Mouse (Mus musculus) midbrain, embryonic 14.5 days (tissue): Measurements from ENCODE around the gene Nxn. TPM values are rescaled to one million over a fixed set of nuclear protein-coding genes. Genes with fewer than 3 reads are reported as not detected.

ENCODE experiments used
- ATAC-seq: fragments of 200-750 bp; cut with Nextera tagmentation; 2 replicates; pipeline ENCODE4 v1.8.0; 2017; ENCODE audit warnings: moderate number of reproducible peaks, moderate library complexity; ENCODE audit not compliant: low FRiP score, low TSS enrichment
- DNase-seq: peaks from one replicate; pipeline ENCODE4 v3.0.0-alpha.2; 2015
- H3K27ac ChIP-seq: fragments of 300-500 bp; sonication (generic); replicated peaks from 2 replicates; pipeline ENCODE4 v1.5.1; 2014; ENCODE audit warnings: mild to moderate bottlenecking, low read depth, low read length, moderate library complexity
- H3K27me3 ChIP-seq: fragments of 300-500 bp; sonication (generic); 2 replicates; pipeline ENCODE4 v1.6.1; 2014; ENCODE audit warnings: low read length, control low read depth, mixed read lengths; ENCODE audit not compliant: control insufficient read depth, insufficient read depth
- H3K36me3 ChIP-seq: fragments of 300-500 bp; sonication (generic); 2 replicates; pipeline ENCODE4 v1.6.1; 2014; ENCODE audit warnings: low read length, control low read depth; ENCODE audit not compliant: control insufficient read depth, insufficient read depth
- H3K4me1 ChIP-seq: fragments of 300-500 bp; sonication (generic); 2 replicates; pipeline ENCODE4 v1.6.1; 2014; ENCODE audit warnings: mild to moderate bottlenecking, antibody characterized with exemption, low read length, control low read depth; ENCODE audit not compliant: control insufficient read depth, insufficient read depth
- H3K4me2 ChIP-seq: fragments of 300-500 bp; sonication (generic); 2 replicates; pipeline ENCODE4 v1.6.1; 2014; ENCODE audit warnings: mild to moderate bottlenecking, low read length, moderate library complexity
- H3K4me3 ChIP-seq: fragments of 300-500 bp; sonication (generic); replicated peaks from 2 replicates; pipeline ENCODE4 v1.5.1; 2014; ENCODE audit warnings: low read depth, low read length
- H3K9ac ChIP-seq: fragments of 300-500 bp; sonication (generic); replicated peaks from 2 replicates; pipeline ENCODE4 v1.6.1; 2014; ENCODE audit warnings: mild to moderate bottlenecking, low read length, moderate library complexity
- H3K9me3 ChIP-seq: fragments of 300-500 bp; sonication (generic); 2 replicates; pipeline ENCODE4 v1.6.1; 2016; ENCODE audit warnings: low read length, control low read depth, mixed read lengths; ENCODE audit not compliant: control insufficient read depth
- WGBS: fragments of 180-500 bp; shearing (Covaris S2); extraction: QIAGEN DNeasy Blood & Tissue Kit; methylation state at CpG from one replicate; pipeline ENCODE4 v1.1.7; 2014; 5-methylcytosine and 5-hydroxymethylcytosine counted together
- polyA plus RNA-seq: library from polyadenylated mRNA; unstranded; fragments of >200 nt; fragmentation: Nextera tagmentation; extraction: Ambion mirVana; gene quantifications from 2 replicates; pipeline ENCODE4 v1.2.1, GENCODE M21; 2014

The Nxn gene
- polyA plus RNA-seq, 1 experiment from 2014 or later: 28.2 TPM

GRCm38 (mm10) chr11:76298457-76299000 lies 100.4 kb downstream of the Nxn start:
- 65% methylated on average over 9 of the region's 9 CpGs for WGBS
- no peak overlapping the region for H3K27ac ChIP-seq
- no peak overlapping the region for H3K4me3 ChIP-seq
- no peak for ATAC-seq
- no peaks in the 10 kb centered on the region for H3K9me3 ChIP-seq
- no peak overlapping the region for H3K4me2 ChIP-seq
- H3K27me3 ChIP-seq: no peaks in the 10 kb centered on the region
- DNase-seq: no peak
- H3K36me3 ChIP-seq: no peaks in the 10 kb centered on the region
- H3K9ac ChIP-seq: no peak overlapping the region
- peaks cover 22% of the 10 kb centered on the region; the same call in 1 of the 2 replicates for H3K4me1 ChIP-seq

DNA sequence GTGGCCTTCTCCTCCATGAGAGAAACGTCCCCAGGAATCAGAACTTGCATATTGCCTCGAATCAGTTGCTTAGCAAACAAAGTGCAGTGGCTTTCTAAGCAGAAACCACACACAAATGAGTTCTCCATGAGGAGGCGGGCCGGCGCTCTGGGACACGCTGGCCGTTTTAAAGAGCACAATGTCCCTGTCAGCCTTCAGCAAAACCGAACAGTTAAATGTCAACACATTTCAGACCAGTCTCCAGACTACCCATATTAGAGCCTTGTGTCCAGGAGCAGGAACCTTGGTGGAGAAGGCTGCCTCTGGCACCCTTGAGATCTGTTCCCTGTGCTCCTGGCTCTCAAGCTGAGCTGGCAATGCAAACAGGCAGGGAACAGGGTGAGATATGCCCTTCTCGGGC lies 101.7 kb downstream of the Nxn start:
- 56% methylated on average over 9 of the region's 9 CpGs for WGBS
- DNase-seq (no peak), ATAC-seq (no peak)
- Histone ChIP-seq H3K36me3 (no peaks in the 10 kb centered on the region), H3K27me3 (no peaks in the 10 kb centered on the region), H3K4me2 (no peak overlapping the region), H3K27ac (0 out of 2 replicates have a peak overlapping the region, but pooled peaks have one; percentile 20), H3K9ac (no peak overlapping the region), H3K4me3 (no peak overlapping the region), H3K4me1 (peaks cover 30% of the 10 kb centered on the region; the same call in 1 of the 2 replicates), H3K9me3 (no peaks in the 10 kb centered on the region)

DNA sequence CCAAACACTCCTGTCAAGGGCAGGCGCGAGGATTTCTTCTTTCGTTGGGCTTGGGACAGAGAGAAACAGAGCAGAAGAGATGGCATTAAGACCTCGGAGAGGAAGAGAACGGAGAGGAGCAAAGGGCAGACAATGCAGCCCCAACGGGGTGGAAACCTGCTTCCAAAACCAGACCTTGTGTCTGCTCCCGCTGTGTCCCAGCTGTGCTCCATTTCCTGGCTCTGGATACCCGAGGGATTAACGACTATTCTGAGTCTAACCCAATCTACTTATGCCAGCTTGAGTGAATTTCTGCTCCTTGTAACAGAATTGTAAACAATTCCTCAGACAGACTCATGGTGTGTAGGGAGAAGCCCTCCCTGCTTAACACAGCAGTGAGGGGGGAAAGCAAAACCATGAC lies 104.1 kb downstream of the Nxn start:
- H3K27me3 ChIP-seq: no peaks in the 10 kb centered on the region
- peak overlapping the region; percentile 58; the same call in 1 of the 2 replicates for H3K27ac ChIP-seq
- H3K9ac ChIP-seq: no peak overlapping the region
- H3K4me3 ChIP-seq: no peak overlapping the region
- H3K4me1 ChIP-seq: peaks cover 40% of the 10 kb centered on the region
- ATAC-seq (no peak), DNase-seq (peak; percentile 57)
- no peaks in the 10 kb centered on the region for H3K36me3 ChIP-seq
- 9% methylated on average over 9 of the region's 9 CpGs for WGBS
- H3K9me3 ChIP-seq: no peaks in the 10 kb centered on the region
- H3K4me2 ChIP-seq: 0 out of 2 replicates have a peak overlapping the region, but pooled peaks have one; percentile 3

- Histone ChIP-seq H3K4me3 (no peak overlapping the region), H3K9ac (no peak overlapping the region), H3K4me1 (peaks cover 41% of the 10 kb centered on the region), H3K27ac (peak overlapping the region; percentile 58; the same call in 1 of the 2 replicates), H3K36me3 (no peaks in the 10 kb centered on the region), H3K27me3 (no peaks in the 10 kb centered on the region), H3K4me2 (no peak overlapping the region), H3K9me3 (no peaks in the 10 kb centered on the region)
- WGBS: 20% methylated on average over 5 of the region's 5 CpGs
- ATAC-seq (no peak), DNase-seq (peak; percentile 45)
These were observed 104.9 kb downstream of the Nxn start for GRCm38 (mm10) chr11:76294078-76294477.

DNA sequence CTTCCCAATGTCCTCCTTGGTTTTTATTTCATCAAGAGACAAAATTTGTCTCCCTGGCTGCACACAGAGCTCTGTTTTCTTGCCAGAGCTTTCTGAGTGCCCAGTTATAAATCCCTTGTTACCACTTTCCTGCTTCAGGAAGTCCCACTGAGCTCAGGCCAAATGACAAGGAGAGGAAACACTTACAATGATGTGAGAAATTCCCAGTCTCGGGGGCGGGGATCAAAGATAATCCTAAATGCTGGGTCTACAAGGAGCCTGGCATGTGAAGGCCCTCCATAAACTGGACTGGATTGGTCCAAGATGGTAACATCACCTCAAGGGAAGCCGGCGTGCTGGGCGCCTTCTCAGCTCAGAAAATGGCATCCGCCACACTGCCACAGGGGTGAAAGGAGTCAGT lies 106.1 kb downstream of the Nxn start:
- Histone ChIP-seq H3K36me3 (no peaks in the 10 kb centered on the region), H3K4me1 (peaks cover 42% of the 10 kb centered on the region), H3K9ac (no peak overlapping the region), H3K27ac (peak overlapping the region; percentile 64; the same call in 1 of the 2 replicates), H3K9me3 (no peaks in the 10 kb centered on the region), H3K27me3 (no peaks in the 10 kb centered on the region), H3K4me2 (no peak overlapping the region), H3K4me3 (no peak overlapping the region)
- ATAC-seq (no peak), DNase-seq (no peak)
- 62% methylated on average over 6 of the region's 6 CpGs for WGBS

DNA sequence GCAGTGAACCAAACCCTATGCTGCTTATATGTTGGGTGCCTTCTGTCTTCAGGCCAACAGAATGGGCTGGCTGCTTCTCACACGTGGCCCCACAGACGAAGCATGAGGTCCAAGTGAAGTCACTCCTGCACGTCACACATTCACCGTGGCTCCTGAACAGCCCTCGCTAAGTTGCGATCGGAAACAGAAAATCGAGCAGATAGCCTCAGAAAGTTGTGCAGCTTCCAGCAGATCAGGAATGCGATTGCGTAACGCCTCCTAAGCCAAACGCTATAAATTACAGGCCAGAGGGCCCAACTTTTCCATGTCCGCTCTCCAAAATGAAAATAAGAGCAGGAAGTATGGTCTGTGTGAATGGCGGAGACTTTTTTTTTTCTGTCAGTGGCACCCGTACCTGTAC lies 106.5 kb downstream of the Nxn start:
- H3K27ac ChIP-seq: 0 out of 2 replicates have a peak overlapping the region, but pooled peaks have one; percentile 64
- 90% methylated on average over 15 of the region's 15 CpGs for WGBS

DNA sequence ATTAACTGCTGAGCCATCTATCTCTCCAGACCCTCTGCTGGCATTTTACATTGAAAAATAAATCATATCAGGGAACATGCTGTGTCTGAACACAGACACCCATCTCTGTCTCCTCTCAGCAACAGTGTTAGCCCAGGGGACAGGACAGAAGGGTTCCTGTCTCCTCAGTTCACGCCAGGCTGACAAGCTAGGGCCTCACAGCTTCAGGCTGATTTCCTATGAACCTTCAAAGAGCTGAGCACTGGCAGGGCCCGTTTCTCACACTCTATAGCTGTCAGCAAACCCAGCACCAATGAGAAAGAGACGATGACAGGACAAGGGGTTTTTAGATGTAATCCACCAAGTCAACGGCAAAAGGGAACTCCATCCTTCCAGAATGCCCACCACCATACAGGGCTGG lies 107.0 kb downstream of the Nxn start:
- H3K4me3 ChIP-seq: no peak overlapping the region
- no peak for ATAC-seq
- no peaks in the 10 kb centered on the region for H3K27me3 ChIP-seq
- H3K4me2 ChIP-seq: no peak overlapping the region
- DNase-seq: no peak
- H3K36me3 ChIP-seq: no peaks in the 10 kb centered on the region
- no peak overlapping the region for H3K27ac ChIP-seq
- no peaks in the 10 kb centered on the region for H3K9me3 ChIP-seq
- no peak overlapping the region for H3K9ac ChIP-seq
- peaks cover 50% of the 10 kb centered on the region for H3K4me1 ChIP-seq
- 79% methylated on average over 4 of the region's 4 CpGs for WGBS

More for the DNA sequence above, 106.5 kb downstream of the Nxn start:
- no peaks in the 10 kb centered on the region for H3K36me3 ChIP-seq
- peaks cover 47% of the 10 kb centered on the region for H3K4me1 ChIP-seq
- ATAC-seq (no peak), DNase-seq (no peak)
- no peaks in the 10 kb centered on the region for H3K27me3 ChIP-seq
- H3K4me3 ChIP-seq: no peak overlapping the region
- no peaks in the 10 kb centered on the region for H3K9me3 ChIP-seq
- no peak overlapping the region for H3K4me2 ChIP-seq
- H3K9ac ChIP-seq: no peak overlapping the region

- peak; percentile 17; the same call in 1 of the 2 replicates for ATAC-seq
- peaks cover 41% of the 10 kb centered on the region for H3K4me1 ChIP-seq
- H3K9ac ChIP-seq: no peak overlapping the region
These were observed 108.6 kb downstream of the Nxn start for GRCm38 (mm10) chr11:76290367-76290766.

GRCm38 (mm10) chr11:76288645-76289044 lies 110.3 kb downstream of the Nxn start:
- DNase-seq (no peak), ATAC-seq (no peak)
- H3K9me3 ChIP-seq: no peaks in the 10 kb centered on the region
- peaks cover 28% of the 10 kb centered on the region for H3K4me1 ChIP-seq
- 86% methylated on average over 6 of the region's 6 CpGs for WGBS
- no peaks in the 10 kb centered on the region for H3K27me3 ChIP-seq
- no peak overlapping the region for H3K9ac ChIP-seq
- no peak overlapping the region for H3K27ac ChIP-seq
- H3K36me3 ChIP-seq: no peaks in the 10 kb centered on the region
- H3K4me2 ChIP-seq: no peak overlapping the region
- no peak overlapping the region for H3K4me3 ChIP-seq

More at GRCm38 (mm10) chr11:76290367-76290766, 108.6 kb downstream of the Nxn start:
- H3K4me2 ChIP-seq: no peak overlapping the region
- H3K9me3 ChIP-seq: no peaks in the 10 kb centered on the region
- H3K27me3 ChIP-seq: no peaks in the 10 kb centered on the region
- DNase-seq: peak; percentile 68
- 16% methylated on average over 11 of the region's 11 CpGs for WGBS
- no peak overlapping the region for H3K4me3 ChIP-seq
- H3K27ac ChIP-seq: peak overlapping the region; percentile 81
- H3K36me3 ChIP-seq: no peaks in the 10 kb centered on the region
